23 mouse cellular contexts compared by ENCODE assay signal in the genomic region with DNA sequence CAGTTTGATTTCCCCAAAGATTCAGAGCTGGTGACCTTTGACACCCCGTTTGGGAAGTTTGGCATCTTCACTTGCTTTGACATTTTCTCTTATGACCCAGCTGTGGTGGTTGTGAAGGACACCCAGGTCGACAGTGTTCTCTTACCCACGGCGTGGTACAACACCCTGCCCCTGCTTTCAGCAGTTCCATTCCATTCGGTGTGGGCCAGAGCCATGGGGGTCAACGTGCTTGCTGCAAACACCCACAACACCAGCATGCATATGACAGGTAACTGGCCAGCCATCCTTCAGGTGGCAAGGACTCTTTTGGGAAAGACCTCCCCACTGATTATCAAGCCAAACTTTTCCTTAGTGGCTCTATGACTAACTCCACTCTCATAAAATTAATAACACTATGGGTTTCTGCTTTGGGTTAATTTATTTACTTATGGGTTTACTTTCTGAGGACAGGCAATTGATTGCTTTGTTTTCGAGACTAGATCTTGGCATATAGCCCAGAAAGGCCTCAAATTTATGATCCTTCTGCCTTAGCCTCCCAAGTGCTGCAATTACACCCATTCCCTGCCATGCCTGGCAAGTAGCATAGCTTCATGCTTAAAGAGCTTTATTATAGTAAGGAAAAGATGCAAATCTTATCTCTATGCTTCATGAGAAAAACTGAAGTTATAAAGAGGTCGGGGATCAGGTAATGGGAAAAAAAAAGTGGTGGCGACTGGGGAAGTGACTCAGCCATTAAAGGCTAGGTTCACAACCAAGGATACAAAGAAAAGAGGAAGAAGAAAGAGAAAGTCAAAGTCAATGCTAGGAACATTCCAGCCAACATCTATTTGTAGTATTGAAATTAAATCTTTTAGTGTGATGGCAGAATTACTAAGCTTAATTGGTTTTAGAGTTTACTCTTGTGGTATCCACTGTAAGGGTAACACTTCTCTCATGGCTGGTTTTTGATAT. TPM values are rescaled to one million over a fixed set of nuclear protein-coding genes. Genes with fewer than 3 reads are reported as not detected.
DNase-seq lines count a peak whose midpoint lies in the region; ATAC-seq and TF ChIP-seq lines count a peak whose summit lies in the region.
"Had no signal": no experiment of that assay in that cellular context is flagged by ENCODE, and none has a peak within 500 bp of the region (broad histone marks: within the 10 kb centered on the region; RNA-seq: fewer than 3 reads in every experiment).

No protein-coding gene starts in this region.

- H3K36me3 ChIP-seq in forebrain, embryonic 14.5 days (ENCODE audit: control insufficient read depth, insufficient read depth, low read length) = no peaks in the 10 kb centered on the region
- no peaks in the 10 kb centered on the region for H3K36me3 ChIP-seq in forebrain, postnatal 0 days (ENCODE audit: insufficient read depth)
- H3K36me3 ChIP-seq in lung, embryonic 14.5 days (ENCODE audit: insufficient read depth) = no peaks in the 10 kb centered on the region
- H3K36me3 ChIP-seq: embryonic facial prominence, embryonic 12.5 days; heart, embryonic 13.5 days; limb, embryonic 15.5 days; midbrain, embryonic 10.5 days had no signal

- no peak overlapping the region for H3K9ac ChIP-seq in forebrain, embryonic 14.5 days (ENCODE audit: low read length)
- no peak overlapping the region for H3K9ac ChIP-seq in forebrain, postnatal 0 days
- no peak overlapping the region for H3K9ac ChIP-seq in lung, embryonic 14.5 days
- H3K9ac ChIP-seq: embryonic facial prominence, embryonic 12.5 days; heart, embryonic 13.5 days; limb, embryonic 15.5 days had no signal

- 78% methylated on average over 9 of the region's 9 CpGs for WGBS in forebrain, embryonic 14.5 days
- WGBS in forebrain, postnatal 0 days = 79% methylated on average over 9 of the region's 9 CpGs
- WGBS in lung, embryonic 14.5 days = 66% methylated on average over 9 of the region's 9 CpGs
- 77% methylated on average over 9 of the region's 9 CpGs for WGBS in lung, adult 2 months
- 77% methylated on average over 9 of the region's 9 CpGs for WGBS in cerebellum, adult 2 months

- H3K9me3 ChIP-seq in forebrain, embryonic 14.5 days (replicated peaks; ENCODE audit: control insufficient read depth, low read length) = no peaks in the 10 kb centered on the region
- no peaks in the 10 kb centered on the region for H3K9me3 ChIP-seq in forebrain, postnatal 0 days (ENCODE audit: low read length)
- H3K9me3 ChIP-seq in lung, embryonic 14.5 days (ENCODE audit: low read depth, low read length) = peaks cover 14% of the 10 kb centered on the region; the same call in 1 of the 2 replicates
- H3K9me3 ChIP-seq: limb, embryonic 15.5 days had no signal

- H3K4me3 ChIP-seq in forebrain, embryonic 14.5 days (ENCODE audit: low read depth, low read length) = no peak overlapping the region
- no peak overlapping the region for H3K4me3 ChIP-seq in forebrain, postnatal 0 days (ENCODE audit: low read depth, low read length)
- H3K4me3 ChIP-seq in lung, embryonic 14.5 days (ENCODE audit: low read depth, low read length) = no peak overlapping the region
- no peak overlapping the region for H3K4me3 ChIP-seq in lung, adult 2 months (replicated peaks; ENCODE audit: extremely low read depth, low read depth, low read length)
- H3K4me3 ChIP-seq in cerebellum, adult 2 months (replicated peaks; ENCODE audit: insufficient read depth, low read depth, low read length) = no peak overlapping the region
- H3K4me3 ChIP-seq: embryonic facial prominence, embryonic 12.5 days; heart, embryonic 13.5 days; limb, embryonic 15.5 days; midbrain, embryonic 10.5 days had no signal

- H3K4me1 ChIP-seq in forebrain, embryonic 14.5 days (ENCODE audit: control insufficient read depth, insufficient read depth, low read length) = no peaks in the 10 kb centered on the region
- no peaks in the 10 kb centered on the region for H3K4me1 ChIP-seq in forebrain, postnatal 0 days (ENCODE audit: insufficient read depth)
- no peaks in the 10 kb centered on the region for H3K4me1 ChIP-seq in lung, embryonic 14.5 days (ENCODE audit: insufficient read depth)
- H3K4me1 ChIP-seq in lung, adult 2 months (ENCODE audit: control insufficient read depth, insufficient read depth, low read length) = no peaks in the 10 kb centered on the region
- H3K4me1 ChIP-seq in cerebellum, adult 2 months (ENCODE audit: control insufficient read depth, insufficient read depth, low read length) = no peaks in the 10 kb centered on the region
- H3K4me1 ChIP-seq: embryonic facial prominence, embryonic 12.5 days; heart, embryonic 13.5 days; limb, embryonic 15.5 days; midbrain, embryonic 10.5 days had no signal

- H3K27ac ChIP-seq in forebrain, embryonic 14.5 days (ENCODE audit: low read depth, low read length) = no peak overlapping the region
- H3K27ac ChIP-seq in forebrain, postnatal 0 days (ENCODE audit: low read depth, low read length) = no peak overlapping the region
- H3K27ac ChIP-seq in lung, embryonic 14.5 days (ENCODE audit: low read depth) = no peak overlapping the region
- H3K27ac ChIP-seq in cerebellum, adult 2 months (ENCODE audit: insufficient read depth, low read length) = no peak overlapping the region
- H3K27ac ChIP-seq: embryonic facial prominence, embryonic 12.5 days; heart, embryonic 13.5 days; limb, embryonic 15.5 days; midbrain, embryonic 10.5 days had no signal

- peak; percentile 2 for DNase-seq in forebrain, embryonic 14.5 days (ENCODE audit: low spot score)
- DNase-seq in forebrain, postnatal 0 days = no peak
- DNase-seq in lung, embryonic 14.5 days = peak; percentile 73
- no peak for DNase-seq in lung, adult 2 months
- DNase-seq in cerebellum, adult 2 months = no peak
- no peak for DNase-seq in left cerebral cortex, adult 11 months (ENCODE audit: low spot score)
- DNase-seq: cerebellum, adult 11 months; gastrocnemius, postnatal 36 days; kidney, adult 18-20 months; right cerebral cortex, postnatal 14 days had no signal

- H3K4me2 ChIP-seq in forebrain, embryonic 14.5 days (ENCODE audit: low read length) = no peak overlapping the region
- no peak overlapping the region for H3K4me2 ChIP-seq in forebrain, postnatal 0 days (ENCODE audit: low read depth)
- H3K4me2 ChIP-seq in lung, embryonic 14.5 days = no peak overlapping the region
- H3K4me2 ChIP-seq: embryonic facial prominence, embryonic 12.5 days; heart, embryonic 13.5 days; limb, embryonic 15.5 days had no signal

- ATAC-seq in forebrain, embryonic 14.5 days = no peak
- no peak for ATAC-seq in forebrain, postnatal 0 days
- ATAC-seq in lung, embryonic 14.5 days (ENCODE audit: insufficient read depth) = no peak
- peak; percentile 82 for ATAC-seq in common myeloid progenitor, adult 5-6 weeks (replicated peaks; ENCODE audit: low read depth, poor library complexity, severe bottlenecking)
- ATAC-seq in megakaryocyte progenitor cell, adult 5-6 weeks (replicated peaks; ENCODE audit: poor library complexity) = peak; percentile 72
- ATAC-seq: lung, postnatal 0 days had no signal

- no peaks in the 10 kb centered on the region for H3K27me3 ChIP-seq in forebrain, embryonic 14.5 days (replicated peaks; ENCODE audit: control insufficient read depth, insufficient read depth, low read length)
- no peaks in the 10 kb centered on the region for H3K27me3 ChIP-seq in forebrain, postnatal 0 days (ENCODE audit: insufficient read depth, low read length)
- no peaks in the 10 kb centered on the region for H3K27me3 ChIP-seq in lung, embryonic 14.5 days (ENCODE audit: insufficient read depth, low read length)
- H3K27me3 ChIP-seq in cerebellum, adult 2 months (ENCODE audit: control insufficient read depth, insufficient read depth, low read length) = no peaks in the 10 kb centered on the region
- H3K27me3 ChIP-seq: embryonic facial prominence, embryonic 12.5 days; heart, embryonic 13.5 days; limb, embryonic 15.5 days had no signal

- TF ChIP-seq CTCF in forebrain, postnatal 0 days (IDR thresholded peaks at IDR 0.05; ENCODE audit: low read depth) = no peak
- no peak for TF ChIP-seq CTCF in lung, embryonic 14.5 days (IDR thresholded peaks at IDR 0.05; ENCODE audit: low read depth)
- no peak for TF ChIP-seq CTCF in lung, adult 2 months (IDR thresholded peaks at IDR 0.05; ENCODE audit: insufficient read depth, low read length)
- TF ChIP-seq CTCF in cerebellum, adult 2 months (IDR thresholded peaks at IDR 0.05; ENCODE audit: borderline replicate concordance, insufficient read depth, low read depth, low read length) = no peak

- TF ChIP-seq POLR2A in lung, adult 2 months (IDR thresholded peaks at IDR 0.05; ENCODE audit: borderline replicate concordance, extremely low read depth, low read depth, low read length) = no peak
- no peak for TF ChIP-seq POLR2A in cerebellum, adult 2 months (IDR thresholded peaks at IDR 0.05; ENCODE audit: borderline replicate concordance, insufficient read depth, low read length)

RNA-seq across cellular contexts. Expression of a gene that starts 13.4 kb away (rescaled TPM):
- 0.11 TPM in 1 of 2 replicates, not detected in the other for polyA plus RNA-seq in forebrain, embryonic 14.5 days (2014; fragmentation: Nextera tagmentation; extraction: Ambion mirVana)
- total RNA-seq in forebrain, postnatal 0 days (2014; rRNA removed) = 0.10 TPM in 1 of 2 replicates, not detected in the other
- 0.10 TPM in 1 of 2 replicates, not detected in the other for polyA plus RNA-seq in forebrain, postnatal 0 days (2015; fragmentation: Nextera tagmentation; extraction: Ambion mirVana)
- polyA plus RNA-seq in lung, embryonic 14.5 days (2014; fragmentation: Nextera tagmentation; extraction: Ambion mirVana) = not detected in 2 replicates
- 4.3 and 4.8 TPM in 2 replicates for polyA plus RNA-seq in lung, adult 2 months (2012; rRNA removed)
- total RNA-seq in common myeloid progenitor, adult 5-6 weeks (2017) = not detected in 2 replicates
- total RNA-seq in megakaryocyte progenitor cell, adult 5-6 weeks (2015) = not detected in 2 replicates
- 0.21 TPM in 1 of 2 replicates, not detected in the other for total RNA-seq in megakaryocyte progenitor cell, adult 5-6 weeks (2017)
- polyA plus RNA-seq in cerebellum, adult 2 months (2012; rRNA removed) = 0.05 TPM in 1 of 2 replicates, not detected in the other
- polyA plus RNA-seq: C2C12; embryonic facial prominence, embryonic 12.5 days; heart, embryonic 13.5 days; limb, embryonic 15.5 days; midbrain, embryonic 10.5 days had no signal

RNA-seq across cellular contexts. Expression of a gene that starts 29.9 kb away (rescaled TPM):
- 0.23 and 0.54 TPM in 2 replicates for polyA plus RNA-seq in forebrain, embryonic 14.5 days (2014; fragmentation: Nextera tagmentation; extraction: Ambion mirVana)
- 0.38 and 0.43 TPM in 2 replicates for total RNA-seq in forebrain, postnatal 0 days (2014; rRNA removed)
- polyA plus RNA-seq in forebrain, postnatal 0 days (2015; fragmentation: Nextera tagmentation; extraction: Ambion mirVana) = 0.92 and 0.98 TPM in 2 replicates
- polyA plus RNA-seq in lung, embryonic 14.5 days (2014; fragmentation: Nextera tagmentation; extraction: Ambion mirVana) = 1.7 and 1.8 TPM in 2 replicates
- polyA plus RNA-seq in lung, adult 2 months (2012; rRNA removed) = 12.0 and 18.9 TPM in 2 replicates
- total RNA-seq in common myeloid progenitor, adult 5-6 weeks (2017) = not detected in 2 replicates
- 0.17 TPM in 1 of 2 replicates, not detected in the other for total RNA-seq in megakaryocyte progenitor cell, adult 5-6 weeks (2015)
- 0.04 TPM in 1 of 2 replicates, not detected in the other for total RNA-seq in megakaryocyte progenitor cell, adult 5-6 weeks (2017)
- 0.05 and 0.11 TPM in 2 replicates for polyA plus RNA-seq in cerebellum, adult 2 months (2012; rRNA removed)
- total RNA-seq: layer of hippocampus, adult 8-10 months had no signal

RNA-seq across cellular contexts. Expression of a gene that starts 55.5 kb away (rescaled TPM):
- not detected in 2 replicates for polyA plus RNA-seq in forebrain, embryonic 14.5 days (2014; fragmentation: Nextera tagmentation; extraction: Ambion mirVana)
- not detected in 2 replicates for total RNA-seq in forebrain, postnatal 0 days (2014; rRNA removed)
- polyA plus RNA-seq in forebrain, postnatal 0 days (2015; fragmentation: Nextera tagmentation; extraction: Ambion mirVana) = not detected in 2 replicates
- polyA plus RNA-seq in lung, embryonic 14.5 days (2014; fragmentation: Nextera tagmentation; extraction: Ambion mirVana) = not detected in 2 replicates
- polyA plus RNA-seq in lung, adult 2 months (2012; rRNA removed) = not detected in 2 replicates
- total RNA-seq in common myeloid progenitor, adult 5-6 weeks (2017) = not detected in 2 replicates
- not detected in 2 replicates for total RNA-seq in megakaryocyte progenitor cell, adult 5-6 weeks (2015)
- total RNA-seq in megakaryocyte progenitor cell, adult 5-6 weeks (2017) = not detected in 2 replicates
- not detected in 2 replicates for polyA plus RNA-seq in cerebellum, adult 2 months (2012; rRNA removed)
- total RNA-seq: gastrocnemius, postnatal 36 days; layer of hippocampus, adult 8-10 months had no signal
- polyA plus RNA-seq: C2C12; embryonic facial prominence, embryonic 12.5 days; frontal cortex, adult 2 months; heart, embryonic 13.5 days; hindbrain, embryonic 11.5 days; limb, embryonic 15.5 days; lung, postnatal 0 days; midbrain, embryonic 10.5 days; testis, adult 2 months; urinary bladder, adult 2 months had no signal

Comparison
In these comparisons a context has a peak if more than half of its experiments do, and no peak if none do; other contexts are left out.
1. DNase-seq: peak in forebrain, embryonic 14.5 days (single experiment) and lung, embryonic 14.5 days (single experiment); none in forebrain, postnatal 0 days (single experiment), lung, adult 2 months (single experiment), cerebellum, adult 2 months (0 of 2) and left cerebral cortex, adult 11 months (single experiment).
2. ATAC-seq: peak in common myeloid progenitor, adult 5-6 weeks (single experiment) and megakaryocyte progenitor cell, adult 5-6 weeks (single experiment); none in forebrain, embryonic 14.5 days (single experiment), forebrain, postnatal 0 days (single experiment) and lung, embryonic 14.5 days (single experiment).